Mouse (Mus musculus) liver, embryonic 13.5 days (tissue): Measurements from ENCODE around the gene Fstl1. TPM values are rescaled to one million over a fixed set of nuclear protein-coding genes. Genes with fewer than 3 reads are reported as not detected.

Experiments used
- ATAC-seq: fragments of 200-750 bp; cut with Nextera tagmentation; 2 replicates; pipeline ENCODE4 v1.8.0; 2017; ENCODE audit warnings: low read depth, mild to moderate bottlenecking, moderate number of reproducible peaks, moderate library complexity
- DNase-seq: peaks from one replicate; pipeline ENCODE4 v3.0.0; 2022
- H3K27ac ChIP-seq: fragments of 300-500 bp; sonication (generic); 2 replicates; pipeline ENCODE4 v1.5.1; 2015; ENCODE audit warnings: moderate library complexity, mild to moderate bottlenecking, inconsistent platforms
- H3K27me3 ChIP-seq: fragments of 300-500 bp; sonication (generic); 2 replicates; pipeline ENCODE4 v1.6.1; 2015; ENCODE audit warnings: mild to moderate bottlenecking, inconsistent platforms
- H3K36me3 ChIP-seq: fragments of 300-500 bp; sonication (generic); 2 replicates; pipeline ENCODE4 v1.6.1; 2015; ENCODE audit warnings: mild to moderate bottlenecking, inconsistent platforms
- H3K4me1 ChIP-seq: fragments of 300-500 bp; sonication (generic); replicated peaks from 2 replicates; pipeline ENCODE4 v1.6.1; 2015; ENCODE audit warnings: inconsistent platforms
- H3K4me2 ChIP-seq: fragments of 300-500 bp; sonication (generic); 2 replicates; pipeline ENCODE4 v1.6.1; 2015; ENCODE audit warnings: inconsistent platforms, mild to moderate bottlenecking, moderate library complexity
- H3K4me3 ChIP-seq: fragments of 300-500 bp; sonication (generic); replicated peaks from 2 replicates; pipeline ENCODE4 v1.5.1; 2015; ENCODE audit warnings: mild to moderate bottlenecking, inconsistent platforms
- H3K9ac ChIP-seq: fragments of 300-500 bp; sonication (generic); 2 replicates; pipeline ENCODE4 v1.6.1; 2015; ENCODE audit warnings: mild to moderate bottlenecking, inconsistent platforms
- H3K9me3 ChIP-seq: fragments of 300-500 bp; sonication (generic); replicated peaks from 2 replicates; pipeline ENCODE4 v1.6.1; 2016; ENCODE audit warnings: inconsistent platforms
- WGBS: fragments of 180-500 bp; shearing (Covaris S2); methylation state at CpG from one replicate; pipeline ENCODE4 v1.1.7; 2015; ENCODE audit not compliant: insufficient replicate concordance; 5-methylcytosine and 5-hydroxymethylcytosine counted together
- polyA plus RNA-seq: library from polyadenylated mRNA; unstranded; fragments of >200 nt; fragmentation: Nextera tagmentation; extraction: Ambion mirVana; gene quantifications from 2 replicates; pipeline ENCODE4 v1.2.1, GENCODE M21; 2015

Gene Fstl1
- polyA plus RNA-seq, 1 experiment from 2014 or later, result 26.6 TPM

- Histone ChIP-seq H3K36me3 (no peaks in the 10 kb centered on the region), H3K4me1 (peaks cover 10% of the 10 kb centered on the region), H3K27ac (no peak overlapping the region), H3K27me3 (no peaks in the 10 kb centered on the region), H3K4me3 (no peak overlapping the region), H3K9me3 (no peaks in the 10 kb centered on the region), H3K4me2 (no peak overlapping the region), H3K9ac (no peak overlapping the region)
- 86% methylated on average over 2 of the region's 2 CpGs for WGBS
- ATAC-seq, result no peak
- DNase-seq, result no peak
Observed at GRCm38 (mm10) chr16:37757223-37757622, 19.4 kb upstream of the Fstl1 start.

GRCm38 (mm10) chr16:37763797-37764196 is 12.9 kb upstream of the Fstl1 start:
- no peaks in the 10 kb centered on the region for H3K27me3 ChIP-seq
- DNase-seq, result no peak
- 45% methylated on average over 5 of the region's 5 CpGs for WGBS

GRCm38 (mm10) chr16:37776166-37776859 is 360 bp upstream of the Fstl1 start:
- DNase-seq (no peak), ATAC-seq (no peak)
- Histone ChIP-seq H3K4me2 (peak overlapping the region; percentile 67), H3K4me3 (peak overlapping the region; percentile 51), H3K27ac (no peak overlapping the region), H3K27me3 (peaks cover 36% of the 10 kb centered on the region), H3K4me1 (no peaks in the 10 kb centered on the region; the same call in 1 of the 2 replicates), H3K9me3 (no peaks in the 10 kb centered on the region), H3K9ac (peak overlapping the region; percentile 56; the same call in 1 of the 2 replicates), H3K36me3 (no peaks in the 10 kb centered on the region)
- WGBS, result 22% methylated on average over 14 of the region's 14 CpGs

More at GRCm38 (mm10) chr16:37763797-37764196, 12.9 kb upstream of the Fstl1 start:
- Histone ChIP-seq H3K4me1 (no peaks in the 10 kb centered on the region), H3K36me3 (no peaks in the 10 kb centered on the region), H3K27ac (no peak overlapping the region), H3K9ac (no peak overlapping the region), H3K4me2 (no peak overlapping the region), H3K9me3 (no peaks in the 10 kb centered on the region), H3K4me3 (no peak overlapping the region)
- ATAC-seq, result no peak

- no peak overlapping the region for H3K4me2 ChIP-seq
- H3K27ac ChIP-seq, result no peak overlapping the region
- peak overlapping the region; percentile 51; the same call in 1 of the 2 replicates for H3K4me3 ChIP-seq
- H3K4me1 ChIP-seq, result no peaks in the 10 kb centered on the region; the same call in 1 of the 2 replicates
- WGBS, result 34% methylated on average over 4 of the region's 4 CpGs
- H3K36me3 ChIP-seq, result no peaks in the 10 kb centered on the region
- DNase-seq (no peak), ATAC-seq (no peak)
- no peaks in the 10 kb centered on the region for H3K9me3 ChIP-seq
- H3K9ac ChIP-seq, result no peak overlapping the region
- peaks cover 36% of the 10 kb centered on the region for H3K27me3 ChIP-seq
Observed at GRCm38 (mm10) chr16:37777796-37778475, 1.3 kb downstream of the Fstl1 start.

GRCm38 (mm10) chr16:37778529-37778928 is 1.9 kb downstream of the Fstl1 start:
- ATAC-seq (no peak), DNase-seq (no peak)
- Histone ChIP-seq H3K9ac (no peak overlapping the region), H3K9me3 (no peaks in the 10 kb centered on the region), H3K4me1 (no peaks in the 10 kb centered on the region; the same call in 1 of the 2 replicates), H3K27ac (no peak overlapping the region), H3K4me3 (no peak overlapping the region), H3K27me3 (peaks cover 36% of the 10 kb centered on the region), H3K4me2 (no peak overlapping the region; the same call in 1 of the 2 replicates), H3K36me3 (no peaks in the 10 kb centered on the region)
- WGBS, result 55% methylated on average over 5 of the region's 5 CpGs

GRCm38 (mm10) chr16:37779651-37780280 is 3.1 kb downstream of the Fstl1 start:
- H3K27me3 ChIP-seq, result peaks cover 31% of the 10 kb centered on the region
- H3K4me2 ChIP-seq, result no peak overlapping the region
- H3K36me3 ChIP-seq, result no peaks in the 10 kb centered on the region
- H3K27ac ChIP-seq, result no peak overlapping the region
- WGBS, result 52% methylated on average over 7 of the region's 7 CpGs
- H3K9ac ChIP-seq, result no peak overlapping the region
- no peaks in the 10 kb centered on the region for H3K9me3 ChIP-seq
- H3K4me3 ChIP-seq, result no peak overlapping the region
- H3K4me1 ChIP-seq, result no peaks in the 10 kb centered on the region; the same call in 1 of the 2 replicates
- ATAC-seq (no peak), DNase-seq (no peak)

- WGBS, result 23% methylated on average over 1 of the region's 1 CpGs
- no peak for ATAC-seq
- H3K9ac ChIP-seq, result no peak overlapping the region
Observed at GRCm38 (mm10) chr16:37780386-37780785, 3.7 kb downstream of the Fstl1 start.

GRCm38 (mm10) chr16:37780911-37781310 is 4.2 kb downstream of the Fstl1 start:
- WGBS, result 77% methylated on average over 3 of the region's 3 CpGs
- ATAC-seq (no peak), DNase-seq (no peak)
- peaks cover 22% of the 10 kb centered on the region for H3K27me3 ChIP-seq
- H3K9ac ChIP-seq, result no peak overlapping the region
- no peaks in the 10 kb centered on the region; the same call in 1 of the 2 replicates for H3K4me1 ChIP-seq
- H3K4me2 ChIP-seq, result no peak overlapping the region
- H3K36me3 ChIP-seq, result no peaks in the 10 kb centered on the region
- no peak overlapping the region for H3K4me3 ChIP-seq
- no peak overlapping the region for H3K27ac ChIP-seq
- H3K9me3 ChIP-seq, result no peaks in the 10 kb centered on the region

More at GRCm38 (mm10) chr16:37780386-37780785, 3.7 kb downstream of the Fstl1 start:
- no peaks in the 10 kb centered on the region for H3K9me3 ChIP-seq
- DNase-seq, result no peak
- H3K4me2 ChIP-seq, result no peak overlapping the region
- H3K4me1 ChIP-seq, result no peaks in the 10 kb centered on the region; the same call in 1 of the 2 replicates
- no peak overlapping the region for H3K4me3 ChIP-seq
- peaks cover 26% of the 10 kb centered on the region for H3K27me3 ChIP-seq
- no peaks in the 10 kb centered on the region for H3K36me3 ChIP-seq
- H3K27ac ChIP-seq, result no peak overlapping the region

- Histone ChIP-seq H3K4me1 (peaks cover 10% of the 10 kb centered on the region), H3K27me3 (no peaks in the 10 kb centered on the region; the same call in 1 of the 2 replicates), H3K36me3 (no peaks in the 10 kb centered on the region)
Observed at GRCm38 (mm10) chr16:37784526-37784925, 7.9 kb downstream of the Fstl1 start.

GRCm38 (mm10) chr16:37787558-37788194 is 11.0 kb downstream of the Fstl1 start:
- peaks cover 13% of the 10 kb centered on the region for H3K4me1 ChIP-seq
- no peak overlapping the region for H3K4me3 ChIP-seq
- peak overlapping the region; percentile 34; the same call in 1 of the 2 replicates for H3K27ac ChIP-seq
- ATAC-seq (no peak), DNase-seq (no peak)
- no peak overlapping the region for H3K4me2 ChIP-seq
- no peaks in the 10 kb centered on the region for H3K36me3 ChIP-seq
- no peak overlapping the region for H3K9ac ChIP-seq
- no peaks in the 10 kb centered on the region; the same call in 1 of the 2 replicates for H3K27me3 ChIP-seq
- 51% methylated on average over 9 of the region's 9 CpGs for WGBS
- H3K9me3 ChIP-seq, result no peaks in the 10 kb centered on the region

More at GRCm38 (mm10) chr16:37784526-37784925, 7.9 kb downstream of the Fstl1 start:
- Histone ChIP-seq H3K4me3 (no peak overlapping the region), H3K9ac (no peak overlapping the region), H3K4me2 (no peak overlapping the region), H3K9me3 (no peaks in the 10 kb centered on the region), H3K27ac (no peak overlapping the region)
- ATAC-seq, result no peak
- DNase-seq, result no peak
- WGBS, result 68% methylated on average over 3 of the region's 3 CpGs
